Mouse (Mus musculus): ENCODE measurements around the gene 1700016K19Rik.

DNA sequence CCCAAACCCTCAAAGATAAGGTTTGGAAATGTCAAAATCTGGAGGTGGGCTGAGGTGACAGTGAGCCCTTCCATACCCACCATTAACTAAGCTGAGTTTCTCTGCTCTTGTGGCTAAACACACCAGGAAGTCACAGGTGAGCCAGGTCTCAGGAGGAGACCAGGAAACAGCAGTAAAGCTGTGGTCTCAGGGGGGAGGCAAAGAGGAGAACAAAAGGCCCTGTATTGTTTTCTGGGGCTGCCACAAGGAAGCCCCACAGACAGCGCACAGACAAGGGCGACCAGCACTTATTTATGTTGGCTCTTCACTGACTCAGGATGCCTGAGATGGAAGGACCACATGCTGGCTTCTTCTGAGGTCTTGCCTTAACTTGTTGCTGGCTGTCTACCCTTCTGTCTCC, 19.3 kb upstream of the 1700016K19Rik start:
- TF ChIP-seq CTCF (IDR thresholded peaks at IDR 0.05; ENCODE audit: low read depth, low read length) (no peak), POLR2AphosphoS5 (IDR thresholded peaks at IDR 0.05; ENCODE audit: insufficient replicate concordance, low read depth, low read length) (no peak), GATA1 (IDR thresholded peaks at IDR 0.05; ENCODE audit: borderline replicate concordance, low read length) (no peak), TAL1 (conservative IDR thresholded peaks at IDR 0.05; ENCODE audit: low read depth, low read length) (no peak)
